Mouse (Mus musculus) monocyte, adult 5-6 weeks (primary cell): ENCODE results near the gene Olfr1396. TPM values are rescaled to one million over a fixed set of nuclear protein-coding genes. Genes with fewer than 3 reads are reported as not detected.

Source experiments
- ATAC-seq: fragments of 153-309, 156-312 bp; replicated peaks from 2 replicates; pipeline ENCODE4 v1.8.0; 2017; ENCODE audit warnings: mild to moderate bottlenecking; ENCODE audit not compliant: low TSS enrichment, insufficient number of reproducible peaks, severe bottlenecking, poor library complexity, low FRiP score
- total RNA-seq: library from RNA; stranded (forward); fragments of 200-1000, 200-491, 200-594 nt; gene quantifications from 3 replicates; pipeline ENCODE4 v1.2.3, GENCODE M21; 2017

Gene Olfr1396
- total RNA-seq, 1 experiment from 2014 or later, result not detected

GRCm38 (mm10) chr11:49092786-49093185, 21.9 kb downstream of the Olfr1396 start:
- ATAC-seq, result no peak

- ATAC-seq, result no peak
Measured at GRCm38 (mm10) chr11:49092053-49092586, 22.6 kb downstream of the Olfr1396 start.

- no peak for ATAC-seq
Measured at GRCm38 (mm10) chr11:49091171-49091570, 23.5 kb downstream of the Olfr1396 start.

- no peak for ATAC-seq
Measured at GRCm38 (mm10) chr11:49090551-49090950, 24.1 kb downstream of the Olfr1396 start.

- no peak for ATAC-seq
Measured at GRCm38 (mm10) chr11:49089735-49090507, 24.8 kb downstream of the Olfr1396 start.

- no peak for ATAC-seq
Measured at GRCm38 (mm10) chr11:49088990-49089652, 25.6 kb downstream of the Olfr1396 start.

GRCm38 (mm10) chr11:49087830-49088616, 26.7 kb downstream of the Olfr1396 start:
- ATAC-seq, result peak; percentile 42; the same call in 1 of the 2 replicates

- ATAC-seq, result no peak
Measured at GRCm38 (mm10) chr11:49086858-49087361, 27.8 kb downstream of the Olfr1396 start.

- no peak; the same call in 1 of the 2 replicates for ATAC-seq
Measured at GRCm38 (mm10) chr11:49084875-49085274, 29.8 kb downstream of the Olfr1396 start.

- no peak for ATAC-seq
Measured at GRCm38 (mm10) chr11:49084385-49084784, 30.3 kb downstream of the Olfr1396 start.

- ATAC-seq, result no peak
Measured at GRCm38 (mm10) chr11:49083808-49084207, 30.9 kb downstream of the Olfr1396 start.

GRCm38 (mm10) chr11:49083146-49083545, 31.5 kb downstream of the Olfr1396 start:
- ATAC-seq, result peak; percentile 68

GRCm38 (mm10) chr11:49081886-49082285, 32.8 kb downstream of the Olfr1396 start:
- no peak for ATAC-seq

- no peak for ATAC-seq
Measured at GRCm38 (mm10) chr11:49081356-49081755, 33.3 kb downstream of the Olfr1396 start.

GRCm38 (mm10) chr11:49080636-49081035, 34.0 kb downstream of the Olfr1396 start:
- ATAC-seq, result no peak

GRCm38 (mm10) chr11:49078719-49079118, 36.0 kb downstream of the Olfr1396 start:
- ATAC-seq, result no peak

- no peak for ATAC-seq
Measured at GRCm38 (mm10) chr11:49077012-49077411, 37.7 kb downstream of the Olfr1396 start.

- peak; percentile 92 for ATAC-seq
Measured at GRCm38 (mm10) chr11:49076001-49076757, 38.5 kb downstream of the Olfr1396 start, which contains the start of gene Ifi47. TSS of gene Ifi47 (plus strand) at chr11:49076587.
